Mouse (Mus musculus): ENCODE measurements around the gene Zranb1.

DNA sequence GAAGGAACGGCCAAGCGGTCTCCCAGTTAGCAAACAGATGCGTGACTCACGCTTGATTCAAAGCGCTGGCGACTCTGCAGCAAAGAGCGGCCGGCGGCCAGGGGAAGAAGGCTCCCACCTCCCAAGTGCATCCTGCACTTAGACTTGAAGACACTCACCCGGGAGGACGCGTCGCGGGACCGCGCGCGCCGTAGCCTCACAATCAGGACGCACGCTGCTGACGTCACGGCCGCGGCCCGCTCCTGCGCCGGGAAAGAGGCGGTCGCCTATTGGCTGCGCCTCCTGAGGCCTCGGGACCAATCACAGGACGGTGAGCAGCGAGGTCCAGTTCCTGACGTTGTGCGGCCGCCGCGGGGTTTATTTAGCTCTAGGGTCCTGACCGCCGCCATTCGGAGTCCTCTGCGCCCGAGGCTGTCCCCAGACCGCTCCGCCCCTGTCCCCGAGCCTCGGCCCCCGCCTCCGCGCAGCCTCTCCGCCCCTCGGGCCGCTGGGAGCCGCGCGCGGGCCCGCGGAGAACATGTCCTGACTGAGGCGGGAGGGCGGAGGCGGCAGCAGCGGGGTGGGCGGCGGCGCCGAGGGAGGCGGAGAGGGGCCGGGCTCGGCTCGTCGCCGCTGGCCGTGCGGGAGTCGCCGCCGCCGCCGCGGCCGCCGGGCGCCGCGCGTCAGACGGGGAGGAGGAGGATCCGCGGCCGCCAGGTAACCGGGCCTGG, at the start of gene Zranb1:
- TF ChIP-seq CTCF (IDR thresholded peaks at IDR 0.05) (no peak), POLR2A (IDR thresholded peaks at IDR 0.05; ENCODE audit: insufficient read depth, low read depth, low read length) (peak; percentile 85), EP300 (IDR thresholded peaks at IDR 0.05; ENCODE audit: insufficient read depth, low read depth, low read length) (no peak)

Data from heart, adult 2 months (tissue).